Mouse (Mus musculus): ENCODE results near the gene Ssh3.

Gene Ssh3

DNA sequence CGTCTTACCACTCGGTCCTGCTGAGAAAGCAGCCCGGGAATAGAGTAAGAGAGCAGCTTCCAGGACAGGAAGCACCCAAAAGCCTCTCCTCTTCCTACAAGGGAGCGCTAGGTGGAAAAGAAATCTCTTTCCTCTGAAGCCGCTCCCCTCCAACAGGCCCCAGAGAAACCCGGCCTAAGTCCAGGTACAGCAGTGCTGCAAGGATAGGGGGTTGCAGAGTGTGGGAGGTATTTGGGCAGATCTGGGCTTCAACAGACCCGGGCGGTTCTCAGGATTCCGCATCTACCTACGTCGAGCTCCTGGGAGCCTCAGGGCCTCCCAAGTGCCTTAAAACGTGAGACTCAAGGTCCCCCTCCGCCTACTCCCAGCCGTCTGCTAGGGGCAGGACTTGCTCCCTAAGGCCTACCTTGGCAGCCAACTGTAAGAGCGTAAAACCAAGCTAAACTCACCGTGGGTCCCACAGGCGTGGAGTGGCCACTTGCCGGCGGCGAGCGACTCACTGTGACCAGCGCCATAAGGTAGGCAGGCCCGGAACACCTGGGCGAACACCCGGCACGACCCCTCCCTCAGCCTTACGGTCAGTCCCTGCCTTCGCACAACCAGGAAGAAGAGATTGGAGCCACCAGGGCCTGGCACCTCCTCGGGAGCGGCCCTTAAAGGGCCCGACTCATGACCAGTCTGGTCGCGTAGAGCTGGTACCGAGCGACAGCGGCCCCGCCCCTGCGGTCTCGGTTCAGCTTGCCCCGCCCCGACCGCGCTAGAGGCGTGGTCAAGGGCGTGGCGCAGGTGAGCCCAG lies at the start of gene Ssh3:
TSS of gene Ssh3 (minus strand) at position 615 of the 796 bp plus-strand sequence.
- DNase-seq, result peak in 1 of 2 experiments; percentile 54

GRCm38 (mm10) chr19:4317181-4317580 lies 48.2 kb upstream of the Ssh3 start:
- DNase-seq, result no peak

DNA sequence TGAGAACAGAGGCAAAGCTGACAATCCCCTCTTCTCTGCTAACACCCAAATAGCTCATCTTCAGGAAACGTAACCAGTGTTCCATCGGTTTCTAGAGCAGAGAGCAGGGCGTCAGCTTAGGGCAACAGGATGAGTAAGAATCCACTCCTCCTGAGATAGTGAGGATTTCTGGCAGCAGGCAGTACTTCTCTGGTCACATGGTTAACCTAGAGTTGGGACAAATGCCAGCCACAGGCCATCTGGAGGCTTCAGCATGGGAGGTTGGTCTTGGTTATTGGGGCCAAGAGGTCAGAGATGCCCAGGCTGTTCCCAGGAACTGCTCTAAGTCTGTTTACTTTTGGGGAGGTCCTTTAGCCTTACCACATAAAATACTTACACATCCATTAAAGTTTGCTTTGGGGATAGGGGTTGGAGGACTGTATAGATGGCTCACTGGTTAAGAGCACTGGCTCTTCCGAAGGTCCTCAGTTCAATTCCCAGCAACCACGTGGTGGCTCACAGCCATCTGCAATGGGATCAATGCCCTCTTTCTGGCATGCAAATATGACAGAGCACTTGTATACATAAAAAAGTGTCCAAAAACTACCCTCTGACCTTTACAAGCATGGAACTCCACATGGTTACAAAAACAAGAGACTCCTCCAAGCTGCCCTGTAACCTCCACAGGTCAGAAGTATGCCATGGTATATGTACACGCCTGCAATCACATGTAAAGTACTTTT lies 46.4 kb upstream of the Ssh3 start:
- DNase-seq, result no peak

GRCm38 (mm10) chr19:4309776-4310185 lies 40.8 kb upstream of the Ssh3 start:
- DNase-seq, result no peak

GRCm38 (mm10) chr19:4309302-4309701 lies 40.3 kb upstream of the Ssh3 start:
- no peak for DNase-seq

DNA sequence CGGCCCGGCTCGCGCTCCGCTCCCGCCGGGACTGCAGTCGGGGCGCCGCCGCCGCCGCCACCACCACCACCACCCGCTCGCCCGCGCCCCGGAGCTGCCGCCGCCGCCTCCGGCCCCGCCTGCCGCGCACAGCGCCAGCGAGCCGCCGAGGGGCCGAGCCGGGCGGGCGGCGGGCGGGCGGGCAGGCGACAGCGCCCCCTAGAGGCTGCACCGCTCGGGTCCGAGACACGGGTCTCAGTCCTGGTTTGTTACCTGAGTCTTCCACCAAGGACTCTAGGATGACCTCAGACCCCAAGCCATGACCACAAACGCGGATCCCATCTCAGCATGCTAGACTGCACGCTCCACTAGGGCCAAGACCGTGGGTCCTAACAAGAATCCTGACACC lies 37.2 kb upstream of the Ssh3 start, which contains the start of gene Grk2:
TSS of gene Grk2 (minus strand) at position 33 of the 388 bp plus-strand sequence.
- peak; percentile 72 to 74 for DNase-seq

GRCm38 (mm10) chr19:4305491-4306189 lies 36.7 kb upstream of the Ssh3 start:
- DNase-seq, result peak; percentile 52 to 63

GRCm38 (mm10) chr19:4304871-4305321 lies 35.9 kb upstream of the Ssh3 start:
- peak in 1 of 2 experiments; percentile 67 for DNase-seq

DNA sequence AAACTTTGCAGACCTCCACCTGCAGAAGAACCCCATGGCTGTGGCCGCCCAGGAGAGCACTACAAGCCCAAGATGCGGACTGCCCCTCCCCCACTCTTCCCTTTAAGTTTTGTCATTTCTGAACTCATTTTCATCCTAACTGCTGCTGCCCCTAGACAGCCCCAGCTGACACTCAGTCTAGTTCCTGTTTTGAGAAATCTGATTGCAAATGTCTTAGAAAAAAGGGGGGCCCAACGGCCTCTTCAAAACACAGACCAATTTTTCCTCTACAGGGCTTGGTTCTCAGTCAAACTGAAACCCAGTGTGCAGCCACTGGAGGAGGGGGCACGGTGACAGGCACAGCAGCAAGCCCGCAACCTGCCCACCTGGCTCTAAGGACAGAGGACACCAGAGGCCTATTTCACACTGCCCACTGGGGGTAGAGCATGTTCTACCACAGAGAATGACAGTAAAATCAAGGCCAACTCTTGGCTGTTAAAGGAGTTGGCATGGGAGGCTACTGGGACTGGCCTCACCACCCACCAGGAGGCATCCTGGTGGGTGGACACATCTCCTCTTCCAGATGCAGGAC lies 35.4 kb upstream of the Ssh3 start:
- peak in 1 of 2 experiments; percentile 61 for DNase-seq

DNA sequence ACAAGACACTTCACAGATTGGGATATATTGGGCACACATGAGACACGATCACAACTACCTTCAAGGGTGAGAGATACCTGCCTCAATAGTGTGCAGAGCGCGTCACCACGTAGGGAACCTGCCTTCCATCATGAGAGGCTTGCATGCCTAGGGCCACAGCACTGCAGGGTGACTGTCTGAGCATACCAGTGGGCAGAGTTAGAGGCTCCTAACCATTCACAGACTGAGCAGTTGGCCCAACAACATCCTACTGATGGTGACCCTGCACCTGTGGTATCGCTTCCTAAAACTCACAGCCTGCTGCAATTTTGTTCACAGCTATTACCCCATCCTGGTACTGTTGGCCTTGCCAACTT lies 34.6 kb upstream of the Ssh3 start:
- peak in 1 of 2 experiments; percentile 24 for DNase-seq

DNA sequence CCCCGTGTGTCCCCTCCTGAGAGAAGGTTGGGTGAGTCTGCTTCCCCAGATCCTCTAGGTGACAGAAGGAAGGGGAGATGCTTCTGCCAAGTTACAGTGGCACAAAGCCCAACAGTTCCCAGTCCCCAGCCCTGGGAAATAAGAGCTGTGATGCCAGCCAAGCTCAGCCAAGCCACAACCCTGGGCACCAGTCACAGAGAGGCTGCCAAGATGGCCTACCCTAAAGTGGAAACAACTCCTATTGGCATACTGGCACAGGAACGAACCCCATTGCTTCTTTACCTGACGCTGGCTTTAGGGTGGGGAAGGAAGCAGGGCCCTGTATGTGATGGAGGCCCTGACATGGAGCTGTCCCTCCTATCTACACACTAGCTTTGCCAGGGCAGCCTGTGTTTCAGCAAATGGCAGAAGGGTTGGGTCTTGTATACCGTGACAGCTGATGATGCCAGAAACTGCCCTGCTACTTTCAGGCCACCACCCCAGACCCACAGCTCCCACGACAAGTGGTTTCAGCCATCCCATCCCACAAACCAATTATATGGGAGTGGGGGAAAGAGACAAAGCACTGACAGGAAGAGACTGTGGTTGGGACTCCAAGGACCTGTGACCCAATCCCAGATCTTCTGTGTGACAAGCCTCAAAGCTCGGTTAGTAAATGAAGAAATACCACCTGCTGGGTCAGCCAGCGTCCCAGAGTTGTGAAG lies 34.1 kb upstream of the Ssh3 start:
- peak in 1 of 2 experiments; percentile 41 for DNase-seq

DNA sequence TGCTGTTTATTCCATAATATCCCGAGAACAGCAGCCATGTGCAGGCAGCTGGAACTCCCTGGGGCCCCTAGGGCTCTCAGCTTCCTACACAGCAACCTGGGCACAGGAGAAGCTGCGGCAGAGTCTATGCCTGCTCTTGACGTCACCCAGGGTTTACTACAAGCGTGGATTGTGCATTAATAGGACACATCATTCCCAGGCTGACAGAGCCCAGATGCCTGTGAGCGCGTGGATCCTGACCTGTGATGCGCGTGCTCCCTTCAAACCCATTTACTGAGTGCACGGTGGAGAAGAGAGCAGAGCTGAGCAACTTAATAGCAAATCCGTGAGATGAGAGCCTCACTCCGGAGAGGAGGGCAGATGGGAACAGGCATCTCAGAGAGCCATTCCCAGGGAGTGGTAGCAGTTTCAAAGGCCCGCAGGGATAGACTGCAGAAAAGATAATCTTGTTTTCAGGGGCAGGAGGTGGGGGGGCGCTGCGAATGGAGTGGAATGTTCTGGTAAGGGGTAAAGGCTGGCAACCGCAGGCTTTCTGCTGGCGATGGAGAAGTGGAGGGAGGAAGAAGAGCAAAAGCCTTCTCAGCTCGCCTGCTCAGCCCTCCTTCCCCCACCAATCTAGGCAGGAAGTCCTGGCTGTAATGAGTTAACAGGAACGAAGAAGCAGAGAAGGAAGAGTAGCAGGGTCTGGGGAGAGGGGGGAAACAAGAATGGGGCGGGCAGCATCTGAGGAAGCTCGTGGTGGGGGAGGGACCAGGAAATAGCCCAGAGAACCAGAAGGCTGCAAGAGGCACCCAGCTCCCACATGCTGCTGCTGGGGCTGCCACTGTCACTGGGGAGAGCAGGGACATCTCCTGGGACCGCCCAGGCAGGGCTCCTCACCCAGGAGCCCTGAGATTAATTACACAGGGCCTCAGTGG lies 33.0 kb upstream of the Ssh3 start:
- peak; percentile 74 to 86 for DNase-seq

DNA sequence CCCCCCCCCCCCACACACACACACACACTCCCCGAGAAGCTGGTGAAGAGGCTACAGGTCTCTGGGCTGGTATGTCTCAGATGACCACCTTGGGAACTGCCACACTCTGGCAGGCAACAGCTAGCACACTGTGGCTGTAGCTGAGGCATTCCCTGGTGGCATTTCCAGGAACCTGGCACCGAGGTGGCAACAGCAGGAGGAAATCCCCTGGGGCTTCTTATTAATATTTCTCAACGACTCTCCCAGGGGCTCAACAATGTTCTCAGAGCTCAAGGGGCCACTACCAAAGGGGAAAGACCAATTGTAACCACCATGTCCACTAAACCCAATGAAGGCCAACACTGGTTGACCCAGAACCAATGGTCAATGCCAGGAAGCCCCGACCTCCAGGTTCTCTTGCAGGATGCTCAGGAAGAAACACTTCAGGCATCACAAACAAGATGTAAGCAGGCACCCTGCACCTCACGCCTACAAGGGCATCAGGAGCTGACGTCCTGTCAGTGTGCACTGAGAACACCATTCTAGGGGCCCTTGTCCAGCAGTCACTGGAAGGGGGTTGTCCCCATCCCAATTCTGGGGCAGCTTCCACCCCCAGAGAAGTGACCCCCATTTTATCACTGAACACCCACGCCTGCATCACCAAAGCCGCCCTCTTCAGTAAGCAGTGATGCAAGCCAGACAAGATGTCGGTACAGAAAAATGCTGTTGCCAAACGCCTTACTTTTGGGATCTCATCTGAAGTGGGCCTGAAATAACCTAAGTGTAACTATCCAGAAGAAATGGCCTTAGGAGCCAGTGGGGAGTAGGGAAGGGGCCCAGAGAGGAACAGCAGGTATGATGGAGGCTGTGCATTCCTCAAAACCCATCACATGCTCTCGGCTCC lies 32.1 kb upstream of the Ssh3 start:
- peak in 1 of 2 experiments; percentile 31 for DNase-seq

DNA sequence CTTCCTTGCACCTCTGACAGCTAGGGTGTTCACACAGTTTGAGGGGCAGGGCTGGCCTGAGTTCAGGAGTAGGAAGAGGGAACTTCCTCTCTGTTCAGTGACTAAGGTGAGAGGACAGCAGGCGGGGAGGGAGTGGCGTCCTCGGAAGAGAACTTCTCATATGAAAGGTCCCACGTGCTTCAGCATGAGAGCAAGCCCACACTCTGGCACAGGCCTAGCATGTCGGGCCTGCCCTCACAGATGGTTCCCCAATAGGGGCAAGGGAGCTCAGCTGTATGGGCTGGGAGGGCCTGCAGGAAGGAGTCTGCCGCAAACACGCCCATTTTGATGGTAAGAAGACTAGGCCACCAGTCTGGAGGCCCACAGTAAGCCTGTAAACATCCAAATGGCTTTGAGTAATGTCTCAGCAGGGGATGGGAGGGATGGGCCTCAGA lies 31.3 kb upstream of the Ssh3 start:
- peak; percentile 75 to 88 for DNase-seq

DNA sequence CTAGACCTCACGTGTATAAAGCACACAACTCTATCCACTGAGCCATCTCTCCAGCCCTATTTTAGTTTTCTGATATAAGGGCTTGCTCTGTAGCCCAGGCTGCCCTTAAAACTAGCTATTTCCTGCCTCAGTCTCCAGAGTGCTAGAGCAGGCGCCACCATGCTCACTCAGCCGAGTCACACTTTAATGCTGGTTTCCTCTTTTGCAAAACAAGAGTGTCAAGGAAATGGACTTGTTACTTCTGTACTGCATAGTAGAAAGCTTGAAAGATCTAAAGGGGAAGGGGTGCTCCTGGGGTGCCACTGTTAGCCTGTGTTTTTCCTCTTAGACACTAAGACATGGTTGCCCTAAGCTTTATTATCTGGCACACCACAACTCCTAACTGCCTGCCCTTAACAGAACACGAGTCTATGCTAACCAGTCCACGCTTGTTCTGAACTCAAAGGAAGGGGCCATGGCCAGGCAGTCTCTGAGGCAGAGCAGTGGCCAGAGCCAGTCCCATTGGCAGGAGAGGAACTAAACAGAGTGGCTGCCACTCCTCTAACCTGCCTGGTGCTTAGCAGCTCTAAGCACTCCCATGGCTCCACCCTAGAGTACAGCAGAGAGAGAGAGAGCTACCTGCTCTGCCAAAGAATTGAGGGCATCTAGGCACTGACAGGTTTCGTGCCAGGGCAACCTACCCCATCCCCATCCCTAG lies 30.7 kb upstream of the Ssh3 start:
- peak in 1 of 2 experiments; percentile 62 for DNase-seq

DNA sequence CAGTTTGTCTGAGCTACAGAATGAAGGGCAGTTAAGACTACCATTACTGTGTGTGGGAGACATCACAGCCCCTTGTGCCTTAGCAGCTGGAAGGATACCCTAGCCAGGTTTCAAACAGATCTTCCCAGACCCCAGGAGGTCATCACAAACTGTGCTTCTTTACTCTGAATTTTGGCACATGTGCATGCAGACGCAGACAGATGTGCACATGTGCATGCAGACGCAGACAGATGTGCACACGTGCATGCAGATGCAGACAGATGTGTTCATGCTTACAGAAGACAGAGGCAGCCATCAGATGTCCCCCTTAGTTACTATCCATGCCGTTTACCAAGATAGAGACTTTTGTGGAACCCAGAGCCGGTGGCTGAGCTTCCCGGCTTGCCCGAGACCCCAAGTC lies 30.1 kb upstream of the Ssh3 start:
- no peak for DNase-seq

GRCm38 (mm10) chr19:4298322-4299121 lies 29.5 kb upstream of the Ssh3 start:
- peak in 1 of 2 experiments; percentile 20 for DNase-seq

DNA sequence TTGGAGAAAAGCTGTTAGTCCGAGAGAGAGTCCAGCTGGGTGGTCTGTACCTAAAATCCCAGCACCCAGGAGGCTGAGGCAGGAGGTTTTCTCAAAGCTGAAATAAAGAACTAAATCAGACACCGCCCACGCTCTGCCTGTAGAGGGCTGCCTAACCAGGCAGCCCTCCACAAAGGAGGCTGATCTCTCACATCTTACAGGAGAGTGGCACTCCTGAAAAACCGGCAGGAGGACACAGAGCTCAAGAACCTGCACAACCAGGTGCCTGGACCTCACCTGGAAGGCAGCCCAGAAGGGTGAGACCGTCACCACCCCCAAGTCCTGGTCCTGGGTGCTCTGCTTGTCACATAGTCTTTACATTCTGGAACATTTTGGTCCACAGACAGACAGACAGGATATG lies 28.9 kb upstream of the Ssh3 start:
- peak in 1 of 2 experiments; percentile 34 for DNase-seq

Measured in thymus, adult 18-20 months (tissue).